Mouse (Mus musculus) CD4-positive, CD25-positive, alpha-beta regulatory T cell, adult 2 months (primary cell): ENCODE data around the gene Ide.
A peak's percentile ranks its signal among the peaks of the same experiment; 100 is the strongest.

Experiments used
- DNase-seq: peaks from one replicate; pipeline ENCODE4 v3.0.0-alpha.2; 2012; ENCODE audit warnings: low read depth, low spot score

The Ide gene

GRCm38 (mm10) chr19:37333357-37333756, 4.3 kb downstream of the Ide start:
- DNase-seq, result peak; percentile 42

GRCm38 (mm10) chr19:37332726-37333125, 4.9 kb downstream of the Ide start:
- no peak for DNase-seq

GRCm38 (mm10) chr19:37327216-37327615, 10.4 kb downstream of the Ide start:
- no peak for DNase-seq

GRCm38 (mm10) chr19:37323566-37323965, 14.1 kb downstream of the Ide start:
- DNase-seq, result no peak

GRCm38 (mm10) chr19:37320802-37321619, 16.6 kb downstream of the Ide start:
- no peak for DNase-seq

- no peak for DNase-seq
These were observed 20.3 kb downstream of the Ide start for GRCm38 (mm10) chr19:37317359-37317758.

GRCm38 (mm10) chr19:37315091-37315490, 22.6 kb downstream of the Ide start:
- no peak for DNase-seq

- DNase-seq, result no peak
These were observed 26.2 kb downstream of the Ide start for GRCm38 (mm10) chr19:37311426-37311825.

GRCm38 (mm10) chr19:37310133-37310532, 27.5 kb downstream of the Ide start:
- DNase-seq, result no peak

- DNase-seq, result no peak
These were observed 28.7 kb downstream of the Ide start for GRCm38 (mm10) chr19:37308941-37309340.

- DNase-seq, result no peak
These were observed 29.7 kb downstream of the Ide start for GRCm38 (mm10) chr19:37307826-37308545.

- no peak for DNase-seq
These were observed 31.5 kb downstream of the Ide start for GRCm38 (mm10) chr19:37306176-37306575.

GRCm38 (mm10) chr19:37304866-37305265, 32.8 kb downstream of the Ide start:
- no peak for DNase-seq

- no peak for DNase-seq
These were observed 33.6 kb downstream of the Ide start for GRCm38 (mm10) chr19:37304006-37304405.

GRCm38 (mm10) chr19:37301733-37302132, 35.9 kb downstream of the Ide start:
- DNase-seq, result no peak

- no peak for DNase-seq
These were observed 46.0 kb downstream of the Ide start for GRCm38 (mm10) chr19:37291676-37292075.

- DNase-seq, result no peak
These were observed 46.7 kb downstream of the Ide start for GRCm38 (mm10) chr19:37290906-37291305.

- DNase-seq, result no peak
These were observed 52.9 kb downstream of the Ide start for GRCm38 (mm10) chr19:37284775-37285174.

GRCm38 (mm10) chr19:37283166-37283565, 54.5 kb downstream of the Ide start:
- no peak for DNase-seq

- DNase-seq, result no peak
These were observed 55.9 kb downstream of the Ide start for GRCm38 (mm10) chr19:37281710-37282109.

GRCm38 (mm10) chr19:37279194-37279593, 58.5 kb downstream of the Ide start:
- no peak for DNase-seq

GRCm38 (mm10) chr19:37275555-37275954, 62.1 kb downstream of the Ide start:
- no peak for DNase-seq

GRCm38 (mm10) chr19:37269106-37269505, 68.5 kb downstream of the Ide start:
- DNase-seq, result no peak
